Mouse (Mus musculus): ENCODE data around the gene Rad51b. TPM values are rescaled to one million over a fixed set of nuclear protein-coding genes. Genes with fewer than 3 reads are reported as not detected.

The Rad51b gene
- total and polyA plus RNA-seq, 3 experiments, result 0.47 to 0.50 (median 0.49) TPM

- WGBS, result 81% methylated on average over 18 of the region's 18 CpGs
- no peaks in the 10 kb centered on the region for H3K27me3 ChIP-seq (ENCODE audit: control insufficient read depth, insufficient read depth, low read length)
- peaks cover 2% of the 10 kb centered on the region for H3K4me1 ChIP-seq (ENCODE audit: control insufficient read depth, insufficient read depth, low read length)
- no peak overlapping the region for H3K27ac ChIP-seq
- H3K9ac ChIP-seq (ENCODE audit: low read depth, low read length), result no peak overlapping the region
- no peaks in the 10 kb centered on the region for H3K36me3 ChIP-seq (ENCODE audit: control insufficient read depth, insufficient read depth, low read length)
- TF ChIP-seq POLR2A (IDR thresholded peaks at IDR 0.05; ENCODE audit: insufficient read depth, low read depth, low read length), result no peak
- TF ChIP-seq CTCF (IDR thresholded peaks at IDR 0.05), result no peak
- TF ChIP-seq EP300 (IDR thresholded peaks at IDR 0.05; ENCODE audit: insufficient read depth, low read depth, low read length), result no peak
- DNase-seq, result no peak
- intact Hi-C loops (cut with DNase I), result no loop called here
- no peaks in the 10 kb centered on the region for H3K79me2 ChIP-seq (replicated peaks; ENCODE audit: control insufficient read depth, insufficient read depth, low read length)
- H3K4me3 ChIP-seq, result no peak overlapping the region
Measured at GRCm38 (mm10) chr12:79808426-79809398, 511.6 kb downstream of the Rad51b start.

GRCm38 (mm10) chr12:79809518-79809917 is 512.4 kb downstream of the Rad51b start:
- peaks cover 2% of the 10 kb centered on the region for H3K4me1 ChIP-seq (ENCODE audit: control insufficient read depth, insufficient read depth, low read length)
- H3K9ac ChIP-seq (ENCODE audit: low read depth, low read length), result no peak overlapping the region
- no peaks in the 10 kb centered on the region for H3K36me3 ChIP-seq (ENCODE audit: control insufficient read depth, insufficient read depth, low read length)
- 94% methylated on average over 5 of the region's 5 CpGs for WGBS
- no peaks in the 10 kb centered on the region for H3K27me3 ChIP-seq (ENCODE audit: control insufficient read depth, insufficient read depth, low read length)
- H3K4me3 ChIP-seq, result no peak overlapping the region
- no peak for TF ChIP-seq POLR2A (IDR thresholded peaks at IDR 0.05; ENCODE audit: insufficient read depth, low read depth, low read length)
- no peak for TF ChIP-seq EP300 (IDR thresholded peaks at IDR 0.05; ENCODE audit: insufficient read depth, low read depth, low read length)
- TF ChIP-seq CTCF (IDR thresholded peaks at IDR 0.05), result no peak
- intact Hi-C loops (cut with DNase I), result no loop called here
- no peak overlapping the region for H3K27ac ChIP-seq
- no peak for DNase-seq
- H3K79me2 ChIP-seq (replicated peaks; ENCODE audit: control insufficient read depth, insufficient read depth, low read length), result no peaks in the 10 kb centered on the region

GRCm38 (mm10) chr12:79812422-79812821 is 515.3 kb downstream of the Rad51b start:
- Histone ChIP-seq H3K36me3 (ENCODE audit: control insufficient read depth, insufficient read depth, low read length) (no peaks in the 10 kb centered on the region), H3K9ac (ENCODE audit: low read depth, low read length) (no peak overlapping the region), H3K79me2 (replicated peaks; ENCODE audit: control insufficient read depth, insufficient read depth, low read length) (no peaks in the 10 kb centered on the region), H3K4me1 (ENCODE audit: control insufficient read depth, insufficient read depth, low read length) (peaks cover 2% of the 10 kb centered on the region), H3K4me3 (no peak overlapping the region), H3K27me3 (ENCODE audit: control insufficient read depth, insufficient read depth, low read length) (no peaks in the 10 kb centered on the region), H3K27ac (no peak overlapping the region)
- intact Hi-C loops (cut with DNase I), result no loop called here
- TF ChIP-seq CTCF (IDR thresholded peaks at IDR 0.05) (no peak), POLR2A (IDR thresholded peaks at IDR 0.05; ENCODE audit: insufficient read depth, low read depth, low read length) (no peak)
- 92% methylated on average over 8 of the region's 8 CpGs for WGBS
- no peak for DNase-seq

GRCm38 (mm10) chr12:79812838-79813563 is 515.9 kb downstream of the Rad51b start:
- no peaks in the 10 kb centered on the region for H3K79me2 ChIP-seq (replicated peaks; ENCODE audit: control insufficient read depth, insufficient read depth, low read length)
- H3K36me3 ChIP-seq (ENCODE audit: control insufficient read depth, insufficient read depth, low read length), result no peaks in the 10 kb centered on the region
- WGBS, result 94% methylated on average over 18 of the region's 18 CpGs
- H3K27me3 ChIP-seq (ENCODE audit: control insufficient read depth, insufficient read depth, low read length), result no peaks in the 10 kb centered on the region
- peaks cover 2% of the 10 kb centered on the region for H3K4me1 ChIP-seq (ENCODE audit: control insufficient read depth, insufficient read depth, low read length)
- no peak overlapping the region for H3K4me3 ChIP-seq
- intact Hi-C loops (cut with DNase I), result no loop called here
- H3K27ac ChIP-seq, result no peak overlapping the region
- TF ChIP-seq POLR2A (IDR thresholded peaks at IDR 0.05; ENCODE audit: insufficient read depth, low read depth, low read length) (no peak), CTCF (IDR thresholded peaks at IDR 0.05) (no peak), EP300 (IDR thresholded peaks at IDR 0.05; ENCODE audit: insufficient read depth, low read depth, low read length) (no peak)
- no peak for DNase-seq
- H3K9ac ChIP-seq (ENCODE audit: low read depth, low read length), result no peak overlapping the region

- H3K9ac ChIP-seq (ENCODE audit: low read depth, low read length), result no peak overlapping the region
- no peaks in the 10 kb centered on the region for H3K79me2 ChIP-seq (replicated peaks; ENCODE audit: control insufficient read depth, insufficient read depth, low read length)
- DNase-seq, result no peak
- no peak overlapping the region for H3K4me3 ChIP-seq
- no peaks in the 10 kb centered on the region for H3K36me3 ChIP-seq (ENCODE audit: control insufficient read depth, insufficient read depth, low read length)
- intact Hi-C loops (cut with DNase I), result no loop called here
- no peaks in the 10 kb centered on the region for H3K27me3 ChIP-seq (ENCODE audit: control insufficient read depth, insufficient read depth, low read length)
- no peak for TF ChIP-seq CTCF (IDR thresholded peaks at IDR 0.05)
- no peak for TF ChIP-seq EP300 (IDR thresholded peaks at IDR 0.05; ENCODE audit: insufficient read depth, low read depth, low read length)
- no peak for TF ChIP-seq POLR2A (IDR thresholded peaks at IDR 0.05; ENCODE audit: insufficient read depth, low read depth, low read length)
- peaks cover under 1% of the 10 kb centered on the region for H3K4me1 ChIP-seq (ENCODE audit: control insufficient read depth, insufficient read depth, low read length)
- no peak overlapping the region for H3K27ac ChIP-seq
- 77% methylated on average over 8 of the region's 8 CpGs for WGBS
Measured at GRCm38 (mm10) chr12:79813566-79814305, 516.7 kb downstream of the Rad51b start.

Data from heart, adult 2 months (tissue).